Mouse (Mus musculus) bone marrow macrophage, adult 2 months (primary cell): ENCODE data around the gene Hist2h3b.

Experiments used
- CTCF ChIP-seq: IDR thresholded peaks from 2 replicates; pipeline ENCODE4 v1.5.1; 2012; ENCODE audit warnings: low read depth, mild to moderate bottlenecking, low read length, moderate library complexity
- POLR2A ChIP-seq: IDR thresholded peaks from 2 replicates; pipeline ENCODE4 v1.6.1; 2012; ENCODE audit warnings: mild to moderate bottlenecking, low read depth, low read length, borderline replicate concordance

DNA sequence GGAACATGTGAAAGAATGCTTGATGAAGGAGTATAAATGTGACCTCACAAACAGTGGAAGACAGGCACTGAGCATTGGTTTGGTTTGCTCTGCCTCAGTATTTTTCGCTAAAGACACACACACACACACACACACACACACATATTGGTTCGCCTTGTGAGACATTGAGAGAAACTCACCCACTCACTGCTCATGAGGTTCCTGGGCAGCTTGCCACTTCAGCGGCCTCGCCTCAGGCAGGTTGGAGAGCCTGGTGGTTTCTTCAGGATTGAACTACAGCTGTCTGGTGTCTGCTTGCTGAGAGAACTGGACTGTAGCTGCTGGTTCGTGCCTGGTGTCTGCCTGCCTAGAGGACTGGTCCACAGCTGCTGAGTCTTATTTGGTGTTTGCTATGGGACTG is 8.2 kb upstream of the Hist2h3b start:
- no peak for TF ChIP-seq CTCF
- no peak for TF ChIP-seq POLR2A
